Mouse (Mus musculus) ES-E14 (cell line): ENCODE measurements at regions not wholly inside any gene's neighbourhood (a gene's known extent, or its start where the extent isn't known, plus 50 kb on each side); places are given as distances from the start of the nearest gene placed in this dataset.

Experiments used
- DNase-seq: peaks from one replicate; pipeline ENCODE4 v3.0.0-alpha.2; 2013; ENCODE audit warnings: low read depth, low spot score
- H3K27ac ChIP-seq: 2 replicates; pipeline ENCODE4 v1.5.1; 2012; ENCODE audit warnings: low read depth, mild to moderate bottlenecking, low read length, moderate library complexity, mixed read lengths; ENCODE audit not compliant: poor library complexity, insufficient read depth, severe bottlenecking
- H3K36me3 ChIP-seq: 2 replicates; pipeline ENCODE4 v1.6.1; 2012; ENCODE audit warnings: mild to moderate bottlenecking, low read length, moderate library complexity, mixed read lengths; ENCODE audit not compliant: control insufficient read depth, poor library complexity, insufficient read depth, severe bottlenecking
- H3K4me1 ChIP-seq, 2 experiments: fragments of 150-350 bp in 1 of 2; sonication (generic) in 1 of 2; 2 replicates each; pipeline ENCODE4 v1.6.1; 2012; ENCODE audit warnings: low read length in 2 of 2, mild to moderate bottlenecking in 1 of 2, mixed read lengths in 1 of 2; ENCODE audit not compliant: control insufficient read depth in 2 of 2, insufficient read depth in 2 of 2, poor library complexity in 1 of 2
- H3K4me3 ChIP-seq, 2 experiments: fragments of 150-350 bp in 1 of 2; sonication (generic) in 1 of 2; 2 replicates each; pipeline ENCODE4 v1.5.1; 2012; ENCODE audit warnings: low read length in 2 of 2, low read depth in 1 of 2, mild to moderate bottlenecking in 1 of 2, mixed read lengths in 1 of 2; ENCODE audit not compliant: insufficient read depth in 1 of 2, poor library complexity in 1 of 2, severe bottlenecking in 1 of 2
- H3K9ac ChIP-seq: 2 replicates; pipeline ENCODE4 v1.6.1; 2012; ENCODE audit warnings: low read depth, mild to moderate bottlenecking, low read length, mixed read lengths; ENCODE audit not compliant: poor library complexity, insufficient read depth, severe bottlenecking
- H3K9me3 ChIP-seq: fragments of 150-350 bp; sonication (generic); 2 replicates; pipeline ENCODE4 v1.6.1; 2012; ENCODE audit warnings: low read depth, mild to moderate bottlenecking, low read length; ENCODE audit not compliant: control insufficient read depth, insufficient read depth
- CHD2 ChIP-seq: IDR thresholded peaks from 2 replicates; pipeline ENCODE4 v1.6.1; 2014; ENCODE audit warnings: mild to moderate bottlenecking, low read depth, low read length, inconsistent platforms
- HCFC1 ChIP-seq: IDR thresholded peaks from 2 replicates; pipeline ENCODE4 v1.6.1; 2012; ENCODE audit warnings: low read length, inconsistent platforms, borderline replicate concordance; ENCODE audit not compliant: insufficient read depth
- MAFK ChIP-seq: IDR thresholded peaks from 2 replicates; pipeline ENCODE4 v1.6.1; 2014; ENCODE audit warnings: mild to moderate bottlenecking, low read depth, low read length, inconsistent platforms; ENCODE audit not compliant: insufficient read depth
- ZC3H11A ChIP-seq: IDR thresholded peaks from 2 replicates; pipeline ENCODE4 v1.6.1; 2012; ENCODE audit warnings: low read depth, mild to moderate bottlenecking, inconsistent platforms, low read length, borderline replicate concordance
- ZNF384 ChIP-seq: IDR thresholded peaks from 2 replicates; pipeline ENCODE4 v1.6.1; 2012; ENCODE audit warnings: low read depth, low read length, inconsistent platforms
- in situ Hi-C, 2 experiments: fragments of 600-800 bp; cut with MboI; formaldehyde crosslinking; loops; one replicate each; pipeline ENCODE4 v1.15.1; 2025; ENCODE audit warnings: low sequenced_read_pairs in 2 of 2, inconsistent platforms in 1 of 2; ENCODE audit not compliant: unreplicated experiment in 2 of 2

DNA sequence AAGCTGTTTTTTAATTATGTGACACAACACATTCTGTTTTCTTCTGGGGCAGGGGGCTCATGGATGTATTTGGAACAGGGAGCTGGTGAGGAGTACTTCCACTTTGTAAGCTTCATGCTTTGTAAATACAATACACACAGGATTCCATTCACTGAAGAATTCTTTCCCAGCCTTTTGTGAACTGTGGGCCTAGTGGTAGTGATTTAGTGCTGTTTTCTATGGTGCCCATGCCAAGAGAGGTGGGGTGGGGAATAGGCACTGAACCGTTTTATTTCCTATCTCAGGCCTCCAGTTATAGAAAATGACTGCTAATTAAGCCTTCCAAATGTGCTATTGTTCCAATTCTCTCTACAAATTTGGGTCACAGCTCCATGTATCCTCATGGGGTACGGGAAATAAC is 442.5 kb upstream of the Cd180 start:
- DNase-seq: no peak
- no peak overlapping the region for H3K27ac ChIP-seq
- H3K4me1 ChIP-seq: no peaks in the 10 kb centered on the region
- H3K4me3 ChIP-seq: no peak overlapping the region
- in situ Hi-C loops: no loop called here
- H3K36me3 ChIP-seq: no peaks in the 10 kb centered on the region
- TF ChIP-seq HCFC1: no peak
- TF ChIP-seq CHD2: no peak
- no peak for TF ChIP-seq ZNF384
- no peak for TF ChIP-seq ZC3H11A
- H3K9ac ChIP-seq: no peak overlapping the region
- no peaks in the 10 kb centered on the region for H3K9me3 ChIP-seq

DNA sequence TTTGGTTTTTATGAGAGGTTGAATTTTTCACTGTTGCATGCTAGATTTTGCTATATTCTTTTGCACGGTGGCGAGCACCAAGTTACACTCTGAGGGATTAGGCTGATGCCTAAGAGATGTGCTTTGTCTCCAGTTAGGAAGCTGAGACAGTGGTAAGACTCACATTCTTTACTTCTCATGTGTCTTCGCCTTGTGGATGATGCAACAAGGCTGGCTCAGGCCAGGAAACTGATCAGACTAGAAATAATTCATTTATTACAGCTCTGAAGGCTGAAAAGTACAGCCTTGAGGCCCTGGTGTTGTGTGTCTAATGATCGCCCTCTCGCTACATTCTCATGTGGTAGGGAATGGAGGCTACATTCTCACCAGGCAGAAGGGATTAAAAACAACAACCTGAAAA is 441.6 kb upstream of the Cd180 start:
- in situ Hi-C loops: no loop called here
- H3K27ac ChIP-seq: no peak overlapping the region
- H3K9me3 ChIP-seq: no peaks in the 10 kb centered on the region
- TF ChIP-seq ZC3H11A (no peak), HCFC1 (no peak), ZNF384 (no peak), MAFK (no peak), CHD2 (no peak)
- DNase-seq: no peak
- no peaks in the 10 kb centered on the region for H3K4me1 ChIP-seq
- no peak overlapping the region for H3K9ac ChIP-seq
- H3K36me3 ChIP-seq: no peaks in the 10 kb centered on the region
- no peak overlapping the region for H3K4me3 ChIP-seq

DNA sequence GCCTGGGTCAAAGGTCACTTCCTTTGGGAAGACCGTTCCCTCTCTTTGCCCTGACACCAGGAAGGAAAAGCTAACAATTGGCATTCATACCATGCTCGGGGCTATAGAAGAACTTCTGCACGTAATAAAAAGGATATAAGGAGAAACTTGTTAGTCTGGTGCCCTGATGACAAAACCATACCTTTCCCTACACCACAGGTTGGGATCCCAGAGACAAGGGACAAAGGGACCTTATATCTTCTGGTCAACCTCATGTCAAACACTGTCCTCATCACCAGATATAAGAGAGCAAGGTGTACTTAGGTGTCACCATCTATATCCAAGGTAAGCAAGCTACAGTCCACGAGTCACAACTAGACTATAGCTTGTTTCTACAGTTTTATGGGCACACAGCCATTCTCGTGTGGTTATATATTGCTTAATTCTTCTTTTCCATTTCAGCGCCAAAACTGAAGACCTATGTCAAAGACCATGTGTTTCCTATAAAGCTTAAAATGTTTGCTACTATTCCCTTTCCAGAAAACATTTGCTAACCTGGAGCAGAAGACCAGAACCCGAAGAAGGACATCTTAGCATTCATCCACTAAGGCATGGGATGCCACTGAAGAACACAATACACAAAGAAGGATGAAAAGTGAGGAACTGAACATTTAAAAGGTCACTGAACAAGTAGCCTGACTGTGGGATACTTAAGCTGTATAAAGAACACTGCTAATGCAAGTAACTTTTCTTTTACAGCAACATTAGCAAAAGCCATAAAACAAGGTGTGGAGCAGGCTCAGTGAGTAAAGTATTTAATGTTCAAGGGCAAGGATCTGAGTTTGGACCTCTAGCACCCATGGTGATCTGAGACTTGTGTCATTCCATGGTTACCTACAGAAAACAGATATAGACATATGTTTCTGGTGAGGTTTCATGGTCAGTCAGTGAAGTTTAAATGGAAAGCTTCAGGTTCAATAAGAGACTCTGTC is 437.7 kb upstream of the Cd180 start:
- H3K36me3 ChIP-seq: no peaks in the 10 kb centered on the region
- no peak overlapping the region for H3K4me3 ChIP-seq
- H3K9ac ChIP-seq: no peak overlapping the region
- H3K4me1 ChIP-seq: no peaks in the 10 kb centered on the region
- no peak overlapping the region for H3K27ac ChIP-seq
- DNase-seq: no peak
- TF ChIP-seq MAFK: no peak
- TF ChIP-seq ZNF384: no peak
- no peak for TF ChIP-seq ZC3H11A
- TF ChIP-seq HCFC1: no peak
- TF ChIP-seq CHD2: no peak
- in situ Hi-C loops: no loop called here
- H3K9me3 ChIP-seq: no peaks in the 10 kb centered on the region

DNA sequence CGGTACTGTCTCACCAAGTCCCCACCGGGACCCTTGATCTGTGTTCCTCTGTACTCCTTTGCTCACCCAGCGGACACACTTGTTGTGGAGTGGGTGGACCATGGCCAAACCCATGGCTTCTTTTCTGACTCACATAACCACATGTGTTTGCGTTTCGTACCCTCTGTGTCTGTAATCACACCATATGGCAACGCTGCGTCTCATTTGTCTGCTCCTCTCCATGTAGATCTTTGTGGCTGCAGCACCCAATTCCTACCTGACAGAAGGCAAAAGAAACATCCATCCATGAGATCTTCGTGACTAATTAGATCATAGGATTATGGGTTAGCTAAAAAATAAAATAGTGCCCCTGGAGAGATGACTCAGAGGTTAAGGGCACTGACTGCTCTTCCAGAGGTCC is 435.2 kb upstream of the Cd180 start:
- H3K36me3 ChIP-seq: no peaks in the 10 kb centered on the region
- TF ChIP-seq ZC3H11A (no peak), HCFC1 (no peak), ZNF384 (no peak), MAFK (no peak), CHD2 (no peak)
- H3K27ac ChIP-seq: no peak overlapping the region
- H3K4me1 ChIP-seq: no peaks in the 10 kb centered on the region
- in situ Hi-C loops: no loop called here
- H3K4me3 ChIP-seq: no peak overlapping the region
- DNase-seq: no peak
- H3K9me3 ChIP-seq: no peaks in the 10 kb centered on the region
- H3K9ac ChIP-seq: no peak overlapping the region
